Mouse (Mus musculus): ENCODE data around the gene Npr2. TPM values are rescaled to one million over a fixed set of nuclear protein-coding genes. Genes with fewer than 3 reads are reported as not detected.
"Not testable (repeated sequence)": the region's sequence is repeated elsewhere in the genome, so short reads cannot be mapped to it uniquely, and the experiment has no call there.

Gene Npr2
- 10 to 100 TPM; 54.6 to 68.4 (median 59.4) TPM for total RNA-seq (2022)

DNA sequence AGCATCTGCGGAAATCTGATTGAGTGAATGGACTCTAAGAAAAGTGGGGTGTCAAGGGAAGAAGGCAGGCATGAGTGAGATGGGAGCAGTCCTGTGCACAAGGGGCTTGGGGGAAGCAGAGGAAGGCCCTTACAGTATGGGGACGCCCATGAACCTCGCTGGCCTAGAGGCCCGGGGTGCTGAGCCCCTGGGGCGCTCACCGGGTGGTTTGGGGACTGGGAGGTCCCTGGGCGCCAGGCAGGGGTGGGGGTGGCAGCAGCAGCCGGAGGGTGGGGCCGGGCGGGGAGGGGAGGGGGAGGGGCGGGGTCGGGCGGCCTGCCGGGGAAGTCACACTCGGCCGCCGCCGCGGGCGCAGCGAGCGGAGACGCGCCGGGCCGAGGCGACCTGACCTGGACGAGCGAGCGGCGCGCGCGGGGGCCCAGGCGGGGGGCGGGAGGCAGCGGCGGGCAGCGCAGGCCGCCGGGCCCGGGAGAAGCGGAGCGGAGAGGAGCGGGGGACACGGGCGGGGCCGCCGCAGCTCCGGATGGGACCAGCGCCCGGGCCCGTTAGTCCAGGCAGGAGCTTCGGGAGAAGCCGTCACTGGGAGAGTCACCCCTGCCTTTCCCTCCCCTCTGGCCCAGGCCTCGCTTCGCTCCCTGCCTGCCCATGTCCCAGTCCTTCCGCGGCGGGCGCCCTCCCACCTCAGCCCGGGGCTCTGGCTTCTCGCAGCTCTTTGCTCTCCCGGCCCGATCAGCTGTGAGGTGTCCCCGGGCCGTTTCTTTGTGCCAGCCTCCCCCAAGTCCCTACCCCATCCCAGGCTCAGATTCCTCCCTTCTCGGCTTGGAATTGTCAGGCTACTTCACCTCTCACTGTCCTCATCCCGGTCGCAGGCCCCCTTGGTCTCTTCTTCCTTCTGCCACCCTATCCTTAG, at the start of gene Npr2:
TSS of gene Npr2 (plus strand) at position 890 of the 910 bp plus-strand sequence.
- DNase-seq (ENCODE audit: low spot score in 2 of 2): no peak

DNA sequence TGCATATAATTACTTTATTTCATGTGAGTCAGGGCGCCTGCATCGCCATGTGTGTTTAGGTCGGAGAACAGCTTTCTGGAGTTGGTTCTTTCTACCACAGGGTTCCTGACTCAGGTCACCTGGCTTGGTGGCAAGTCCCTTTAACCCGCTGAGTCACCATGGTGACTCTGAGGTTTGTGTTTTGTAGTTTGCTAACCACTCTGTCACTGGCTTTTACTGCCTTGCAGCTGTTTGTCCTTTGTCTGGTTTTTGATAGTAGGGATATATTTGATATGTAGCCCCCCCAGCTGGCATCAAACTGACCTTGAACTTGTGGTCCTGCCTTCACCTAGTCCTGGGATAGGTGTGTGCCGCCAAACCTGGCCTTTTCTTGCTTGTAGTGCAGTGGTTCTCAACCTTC, 49.5 kb upstream of the Npr2 start:
- no peak for DNase-seq (ENCODE audit: low spot score in 2 of 2)

GRCm38 (mm10) chr4:43583421-43583820, 48.3 kb upstream of the Npr2 start:
- no peak for DNase-seq (ENCODE audit: low spot score in 2 of 2)

- DNase-seq (ENCODE audit: low spot score in 2 of 2): no peak
These were observed 47.0 kb upstream of the Npr2 start, which contains the start of gene Msmp for GRCm38 (mm10) chr4:43584444-43585416. Gene Msmp, minus strand, starts transcription at chr4:43584494.

DNA sequence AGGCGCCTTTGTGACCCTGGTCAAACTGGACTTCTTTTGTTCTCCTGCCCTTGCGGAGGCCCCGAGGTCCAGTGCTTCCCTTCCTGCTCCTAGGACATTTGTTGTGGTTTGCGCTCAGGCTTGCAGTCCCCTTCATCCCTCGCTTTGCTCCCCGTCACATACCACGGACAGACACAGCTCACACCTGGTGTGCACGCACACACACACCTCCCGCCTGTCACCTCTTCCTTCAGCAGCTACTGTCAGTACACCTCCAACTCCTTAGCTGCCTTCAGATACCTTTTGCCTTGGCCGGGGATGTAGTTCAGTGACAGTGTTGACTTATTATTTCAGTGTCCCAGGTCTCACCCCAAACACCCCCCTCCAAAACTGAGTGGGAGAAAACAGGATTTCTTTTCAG, 46.1 kb upstream of the Npr2 start:
- no peak for DNase-seq (ENCODE audit: low spot score in 2 of 2)

- DNase-seq (ENCODE audit: low spot score in 2 of 2): no peak
These were observed 45.3 kb upstream of the Npr2 start for GRCm38 (mm10) chr4:43586411-43586810.

GRCm38 (mm10) chr4:43587681-43588080, 44.1 kb upstream of the Npr2 start:
- no peak for DNase-seq (ENCODE audit: low spot score in 2 of 2)

DNA sequence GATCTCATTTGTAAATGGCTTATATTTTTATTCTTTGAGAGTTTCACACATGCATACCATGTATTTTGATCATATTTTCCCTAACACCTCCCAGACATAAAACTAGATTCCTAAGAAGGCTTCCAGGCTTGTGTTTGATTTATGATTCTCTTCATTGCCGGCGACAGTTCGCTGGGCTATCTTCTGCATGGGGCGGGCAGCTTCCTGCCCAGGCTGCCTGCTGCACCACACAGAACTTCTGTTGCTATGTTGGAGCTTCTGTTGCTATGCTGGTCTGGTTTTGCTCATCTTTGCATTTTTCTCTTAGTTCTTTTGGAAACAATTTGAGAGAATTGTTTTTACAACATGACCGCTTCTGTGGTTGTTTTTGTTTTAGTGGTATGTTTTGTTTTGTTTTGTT, 40.2 kb upstream of the Npr2 start:
- DNase-seq (ENCODE audit: low spot score in 2 of 2): no peak

GRCm38 (mm10) chr4:43591961-43592360, 39.8 kb upstream of the Npr2 start:
- no peak for DNase-seq (ENCODE audit: low spot score in 2 of 2)

DNA sequence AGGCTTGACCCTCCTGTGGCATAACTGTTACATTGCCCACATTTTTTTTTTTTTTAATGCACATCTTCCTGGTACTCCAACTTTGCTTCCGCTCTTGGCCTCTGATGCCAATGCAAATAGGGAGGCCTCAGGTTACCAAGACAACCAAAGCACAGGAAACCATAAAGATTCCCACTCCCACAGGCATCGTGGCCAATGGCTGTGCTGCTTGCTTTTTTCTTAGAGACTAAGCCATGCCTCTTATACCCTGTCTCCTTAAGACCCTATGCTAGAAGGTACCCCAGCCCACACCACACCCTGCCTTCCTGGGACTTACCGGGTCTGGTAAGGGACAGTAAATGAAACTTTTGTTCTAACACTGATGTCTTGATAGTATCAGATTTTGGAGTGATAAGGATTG, 38.3 kb upstream of the Npr2 start:
- DNase-seq (ENCODE audit: low spot score in 2 of 2): no peak

- not testable (repeated sequence) for DNase-seq (ENCODE audit: low spot score in 2 of 2)
These were observed 35.1 kb upstream of the Npr2 start for GRCm38 (mm10) chr4:43596597-43596996.

DNA sequence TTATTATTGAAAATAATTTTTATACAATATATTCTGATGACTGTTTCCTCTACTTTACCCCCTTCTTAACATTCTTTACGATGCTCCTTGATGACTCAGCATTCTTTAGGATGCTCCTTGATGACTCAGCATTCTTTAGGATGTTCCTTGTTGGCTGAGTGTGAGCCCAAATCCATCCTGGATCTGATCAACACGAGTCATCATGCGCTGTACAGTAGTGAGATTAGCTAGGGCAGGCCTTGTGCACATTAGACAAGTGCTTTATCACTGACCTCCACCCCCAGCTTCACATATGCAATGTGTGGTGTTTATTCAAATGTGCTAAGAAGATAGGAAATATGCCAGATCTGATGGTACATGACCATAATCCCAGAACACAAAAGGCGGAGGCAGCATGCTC, 33.5 kb upstream of the Npr2 start:
- DNase-seq (ENCODE audit: low spot score in 2 of 2): no peak

- DNase-seq (ENCODE audit: low spot score in 2 of 2): no peak
These were observed 32.9 kb upstream of the Npr2 start for GRCm38 (mm10) chr4:43598650-43599380.

- no peak for DNase-seq (ENCODE audit: low spot score in 2 of 2)
These were observed 31.4 kb upstream of the Npr2 start for GRCm38 (mm10) chr4:43600195-43600934.

GRCm38 (mm10) chr4:43604099-43604498, 27.6 kb upstream of the Npr2 start:
- DNase-seq (ENCODE audit: low spot score in 2 of 2): no peak

GRCm38 (mm10) chr4:43604751-43605685, 26.7 kb upstream of the Npr2 start:
- DNase-seq (ENCODE audit: low spot score in 2 of 2): no peak

DNA sequence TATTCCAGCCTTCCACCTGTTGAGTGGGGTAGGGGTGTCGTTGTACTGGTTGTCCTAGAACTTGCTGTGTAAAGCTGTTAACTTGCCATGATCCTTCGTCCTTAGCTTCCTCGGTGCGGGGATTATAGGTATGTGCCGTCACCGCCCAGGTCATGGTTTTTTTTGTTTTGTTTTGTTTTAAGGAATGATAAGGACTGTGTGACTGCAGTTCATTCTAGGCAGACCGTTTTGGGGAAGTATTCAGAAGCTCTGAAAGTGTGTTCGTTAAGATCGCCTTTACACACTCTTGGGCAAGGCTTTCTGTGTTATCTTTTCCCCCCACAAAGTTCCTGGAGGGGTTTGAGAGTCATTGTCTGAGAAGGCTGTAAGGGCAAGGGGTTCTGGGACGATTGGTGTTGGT, 19.2 kb upstream of the Npr2 start:
- DNase-seq (ENCODE audit: low spot score in 2 of 2): no peak

- no peak for DNase-seq (ENCODE audit: low spot score in 2 of 2)
These were observed 18.5 kb upstream of the Npr2 start for GRCm38 (mm10) chr4:43613060-43613730.
